Mouse (Mus musculus) heart, postnatal 25 days (tissue): Measurements from ENCODE around the gene Itgb7. TPM values are rescaled to one million over a fixed set of nuclear protein-coding genes. Genes with fewer than 3 reads are reported as not detected.
"Not testable (repeated sequence)": the region's sequence is repeated elsewhere in the genome, so short reads cannot be mapped to it uniquely, and the experiment has no call there.

ENCODE experiments used
- DNase-seq: peaks from one replicate; pipeline ENCODE4 v3.0.0; 2022; ENCODE audit warnings: low spot score
- intact Hi-C: fragments of 180-260 bp; cut with DNase I; formaldehyde crosslinking; loops from one replicate; pipeline ENCODE4 v1.15.1; 2025
- total RNA-seq, 2 experiments: library from RNA; stranded (reverse); gene quantifications; 2 replicates each; pipeline ENCODE4 v1.2.3; 2021

Itgb7 gene
- total RNA-seq, 2 experiments from 2014 or later = 1.3 TPM

- DNase-seq = no peak
- intact Hi-C loops = no loop called here
Observed at GRCm38 (mm10) chr15:102233896-102234295, 2.2 kb upstream of the Itgb7 start.

GRCm38 (mm10) chr15:102232764-102233163 is 1.0 kb upstream of the Itgb7 start:
- no peak for DNase-seq
- intact Hi-C loops = no loop called here

GRCm38 (mm10) chr15:102230408-102231321 is 1.1 kb downstream of the Itgb7 start:
- no peak for DNase-seq
- intact Hi-C loops = no loop called here

GRCm38 (mm10) chr15:102225619-102226018 is 6.1 kb downstream of the Itgb7 start:
- not testable (repeated sequence) for DNase-seq
- intact Hi-C loops = loop anchor here (10.0 kb wide), 1 partner anchor 241 kb away; no protein-coding TSS in a partner anchor

GRCm38 (mm10) chr15:102224992-102225617 is 6.6 kb downstream of the Itgb7 start:
- no peak for DNase-seq
- intact Hi-C loops = loop anchor here (1.0 to 10.0 kb wide), 2 partner anchors 47 to 240 kb away; no protein-coding TSS in a partner anchor

- intact Hi-C loops = loop anchor here (1.0 to 10.0 kb wide), 2 partner anchors 46 to 240 kb away; no protein-coding TSS in a partner anchor
Observed at GRCm38 (mm10) chr15:102224186-102224991, 7.4 kb downstream of the Itgb7 start.

GRCm38 (mm10) chr15:102222386-102222785 is 9.4 kb downstream of the Itgb7 start:
- intact Hi-C loops = loop anchor here (10.0 kb wide), 1 partner anchor 238 kb away; no protein-coding TSS in a partner anchor

More at GRCm38 (mm10) chr15:102224186-102224991, 7.4 kb downstream of the Itgb7 start:
- DNase-seq = no peak

GRCm38 (mm10) chr15:102217325-102217724 is 14.4 kb downstream of the Itgb7 start:
- intact Hi-C loops = no loop called here
- DNase-seq = no peak

More at GRCm38 (mm10) chr15:102222386-102222785, 9.4 kb downstream of the Itgb7 start:
- DNase-seq = no peak

GRCm38 (mm10) chr15:102216459-102217228 is 15.1 kb downstream of the Itgb7 start:
- intact Hi-C loops = no loop called here
- no peak for DNase-seq

GRCm38 (mm10) chr15:102215624-102216023 is 16.1 kb downstream of the Itgb7 start:
- intact Hi-C loops = no loop called here
- no peak for DNase-seq

- intact Hi-C loops = no loop called here
- no peak for DNase-seq
Observed at GRCm38 (mm10) chr15:102214132-102214531, 17.6 kb downstream of the Itgb7 start.

- no peak for DNase-seq
- intact Hi-C loops = no loop called here
Observed at GRCm38 (mm10) chr15:102211895-102212294, 19.8 kb downstream of the Itgb7 start.

GRCm38 (mm10) chr15:102210816-102211215 is 20.9 kb downstream of the Itgb7 start:
- intact Hi-C loops = no loop called here
- DNase-seq = no peak

- DNase-seq = no peak
- intact Hi-C loops = no loop called here
Observed at GRCm38 (mm10) chr15:102209114-102209513, 22.6 kb downstream of the Itgb7 start.

- DNase-seq = no peak
- intact Hi-C loops = no loop called here
Observed at GRCm38 (mm10) chr15:102208092-102208561, 23.6 kb downstream of the Itgb7 start.

- intact Hi-C loops = no loop called here
- no peak for DNase-seq
Observed at GRCm38 (mm10) chr15:102207351-102207750, 24.4 kb downstream of the Itgb7 start.

- DNase-seq = no peak
- intact Hi-C loops = no loop called here
Observed at GRCm38 (mm10) chr15:102205779-102206178, 26.0 kb downstream of the Itgb7 start.

- intact Hi-C loops = loop anchor here (1.0 kb wide), 1 partner anchor 27 kb away; no protein-coding TSS in a partner anchor
- no peak for DNase-seq
Observed at GRCm38 (mm10) chr15:102204674-102205505, 26.9 kb downstream of the Itgb7 start, which contains the start of gene Csad. TSS of gene Csad (minus strand) at chr15:102204724.
